Mouse (Mus musculus): ENCODE results near the gene Chrnb1.
A peak's percentile ranks its signal among the peaks of the same experiment; 100 is the strongest.

GRCm38 (mm10) chr11:69834001-69834549 lies 38.3 kb upstream of the Chrnb1 start:
- TF ChIP-seq CTCF (IDR thresholded peaks at IDR 0.05; ENCODE audit: control insufficient read depth, insufficient read depth, low read length) (no peak), POLR2A (IDR thresholded peaks at IDR 0.05; ENCODE audit: borderline replicate concordance, control insufficient read depth, low read depth, low read length) (peak; percentile 28; the same call in 1 of the 2 replicates)

Data from bone marrow, adult 2 months (tissue).